Mouse (Mus musculus) forebrain, embryonic 12.5 days (tissue): ENCODE results near the gene Atrnl1. TPM values are rescaled to one million over a fixed set of nuclear protein-coding genes. Genes with fewer than 3 reads are reported as not detected.
"Not testable (repeated sequence)": the region's sequence is repeated elsewhere in the genome, so short reads cannot be mapped to it uniquely, and the experiment has no call there.

ENCODE experiments used
- ATAC-seq: fragments of 200-750 bp; cut with Nextera tagmentation; 2 replicates; pipeline ENCODE4 v1.8.0; 2017; ENCODE audit warnings: moderate TSS enrichment; ENCODE audit not compliant: low FRiP score
- H3K27ac ChIP-seq: fragments of 300-500 bp; sonication (generic); 2 replicates; pipeline ENCODE4 v1.5.1; 2016; ENCODE audit warnings: mild to moderate bottlenecking
- H3K27me3 ChIP-seq: fragments of 300-500 bp; sonication (generic); 2 replicates; pipeline ENCODE4 v1.6.1; 2016; ENCODE audit warnings: mild to moderate bottlenecking
- H3K36me3 ChIP-seq: fragments of 300-500 bp; sonication (generic); replicated peaks from 2 replicates; pipeline ENCODE4 v1.6.1; 2016; ENCODE audit warnings: mild to moderate bottlenecking
- H3K4me1 ChIP-seq: fragments of 300-500 bp; sonication (generic); 2 replicates; pipeline ENCODE4 v1.6.1; 2016
- H3K4me2 ChIP-seq: fragments of 300-500 bp; sonication (generic); 2 replicates; pipeline ENCODE4 v1.6.1; 2016; ENCODE audit warnings: mild to moderate bottlenecking, moderate library complexity
- H3K4me3 ChIP-seq: fragments of 300-500 bp; sonication (generic); replicated peaks from 2 replicates; pipeline ENCODE4 v1.5.1; 2016; ENCODE audit warnings: mild to moderate bottlenecking
- H3K9ac ChIP-seq: fragments of 300-500 bp; sonication (generic); 2 replicates; pipeline ENCODE4 v1.6.1; 2016; ENCODE audit warnings: mild to moderate bottlenecking
- H3K9me3 ChIP-seq: fragments of 300-500 bp; sonication (generic); 2 replicates; pipeline ENCODE4 v1.6.1; 2016
- WGBS: fragments of 180-500 bp; shearing (Covaris S2); methylation state at CpG from one replicate; pipeline ENCODE4 v1.1.7; 2016; 5-methylcytosine and 5-hydroxymethylcytosine counted together
- polyA plus RNA-seq: library from polyadenylated mRNA; unstranded; fragments of >200 nt; fragmentation: Nextera tagmentation; extraction: Ambion mirVana; gene quantifications from 2 replicates; pipeline ENCODE4 v1.2.1, GENCODE M21; 2016

Atrnl1 gene
- polyA plus RNA-seq, 1 experiment from 2014 or later: 7.8 TPM

DNA sequence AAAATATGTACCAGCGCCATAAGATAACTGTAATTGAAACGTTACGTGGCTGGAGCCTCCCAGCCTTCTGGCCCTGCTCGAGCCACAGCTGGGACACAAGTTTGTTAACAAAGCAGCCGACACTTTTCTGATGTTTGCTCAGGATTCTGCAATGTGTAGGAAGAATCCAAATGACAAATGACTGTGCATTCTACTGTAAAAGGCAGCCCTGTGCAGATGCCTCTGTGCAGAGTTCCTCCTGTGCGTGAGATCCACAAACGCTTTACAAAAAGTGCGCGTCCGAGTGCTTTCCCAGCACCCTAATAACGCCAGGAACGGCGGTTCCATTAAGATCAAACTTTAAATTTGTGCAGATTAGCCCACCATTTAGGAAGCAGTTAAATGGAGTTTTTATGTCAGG is 260.0 kb downstream of the Atrnl1 start:
- 35% methylated on average over 13 of the region's 13 CpGs for WGBS
- 0 out of 2 replicates have a peak, but pooled peaks cover 3% of the 10 kb centered on the region for H3K9me3 ChIP-seq
- no peaks in the 10 kb centered on the region for H3K27me3 ChIP-seq
- H3K36me3 ChIP-seq: no peaks in the 10 kb centered on the region
- peak overlapping the region; percentile 21; the same call in 1 of the 2 replicates for H3K27ac ChIP-seq
- peaks cover 22% of the 10 kb centered on the region for H3K4me1 ChIP-seq
- ATAC-seq: no peak
- peak overlapping the region; percentile 35 for H3K4me2 ChIP-seq
- no peak overlapping the region for H3K4me3 ChIP-seq
- no peak overlapping the region for H3K9ac ChIP-seq

DNA sequence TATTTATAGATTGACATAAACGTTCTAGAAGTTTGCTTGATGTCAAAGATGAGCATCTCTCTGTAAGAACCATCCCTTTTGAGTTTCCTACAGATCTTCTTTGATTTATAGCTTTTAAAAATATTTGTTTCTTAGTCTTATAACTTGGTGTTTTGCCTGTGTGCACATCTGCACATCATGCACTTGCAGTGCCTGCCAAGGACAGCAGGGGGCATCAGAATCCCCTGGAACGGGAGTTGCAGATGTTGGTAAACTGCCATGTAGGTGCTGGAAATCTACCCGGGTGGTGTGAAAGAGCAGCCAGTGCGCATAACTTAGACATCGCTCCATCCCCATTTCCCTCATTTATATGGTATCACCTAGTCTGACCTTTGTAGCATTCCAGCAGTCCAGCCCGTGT is 265.2 kb downstream of the Atrnl1 start:
- Histone ChIP-seq H3K27me3 (no peaks in the 10 kb centered on the region), H3K9me3 (0 out of 2 replicates have a peak, but pooled peaks cover 4% of the 10 kb centered on the region), H3K27ac (no peak overlapping the region), H3K36me3 (no peaks in the 10 kb centered on the region), H3K4me3 (no peak overlapping the region), H3K9ac (no peak overlapping the region), H3K4me2 (no peak overlapping the region), H3K4me1 (peaks cover 10% of the 10 kb centered on the region)
- no peak for ATAC-seq
- 90% methylated on average over 6 of the region's 6 CpGs for WGBS

DNA sequence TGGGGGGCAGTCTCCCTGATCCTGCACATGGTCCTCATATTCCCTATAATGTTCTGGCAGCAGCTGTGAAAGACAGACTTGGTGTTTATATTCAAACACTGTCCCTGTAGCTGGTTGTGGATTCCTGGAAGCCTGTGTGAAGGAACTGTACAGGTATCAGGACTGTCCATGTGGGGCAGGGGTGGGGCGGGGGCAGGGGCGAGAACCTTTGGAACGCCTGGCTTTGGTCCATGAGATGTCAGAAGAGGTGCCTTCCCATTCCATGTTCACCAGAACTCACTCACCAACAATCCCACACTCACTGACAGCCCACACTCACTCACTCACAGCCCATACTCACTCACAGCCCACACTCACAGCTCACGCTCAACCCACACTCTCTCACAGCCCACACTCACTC is 266.5 kb downstream of the Atrnl1 start:
- Histone ChIP-seq H3K4me3 (no peak overlapping the region), H3K4me1 (peaks cover 4% of the 10 kb centered on the region; the same call in 1 of the 2 replicates), H3K9ac (no peak overlapping the region), H3K9me3 (0 out of 2 replicates have a peak, but pooled peaks cover 4% of the 10 kb centered on the region), H3K4me2 (no peak overlapping the region), H3K27me3 (no peaks in the 10 kb centered on the region), H3K36me3 (no peaks in the 10 kb centered on the region), H3K27ac (no peak overlapping the region)
- ATAC-seq: no peak
- 98% methylated on average over 4 of the region's 4 CpGs for WGBS

DNA sequence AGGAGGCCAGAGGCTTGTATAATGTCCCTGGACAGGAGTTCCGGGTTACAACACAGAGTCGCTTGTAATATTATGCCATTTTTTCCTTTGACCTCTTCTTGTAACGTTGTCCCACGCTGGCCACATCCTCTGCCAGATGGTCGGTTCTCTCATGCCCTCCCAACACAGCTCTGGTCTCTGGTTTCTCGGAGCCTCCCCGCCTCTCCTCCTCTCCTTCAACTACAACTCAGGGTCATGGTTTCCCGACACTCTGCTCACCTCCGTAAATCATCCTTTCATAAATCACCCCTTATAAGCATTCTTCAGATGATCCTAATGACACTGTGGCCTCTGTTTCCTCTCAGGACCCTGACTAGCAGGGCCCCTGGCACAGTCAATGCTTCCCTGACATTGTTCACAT is 267.7 kb downstream of the Atrnl1 start:
- 0 out of 2 replicates have a peak, but pooled peaks cover 4% of the 10 kb centered on the region for H3K9me3 ChIP-seq
- 89% methylated on average over 9 of the region's 9 CpGs for WGBS
- no peak overlapping the region for H3K27ac ChIP-seq
- H3K4me3 ChIP-seq: no peak overlapping the region
- H3K27me3 ChIP-seq: no peaks in the 10 kb centered on the region
- no peak overlapping the region for H3K9ac ChIP-seq
- no peak for ATAC-seq
- no peak overlapping the region for H3K4me2 ChIP-seq
- H3K36me3 ChIP-seq: no peaks in the 10 kb centered on the region
- peaks cover 4% of the 10 kb centered on the region; the same call in 1 of the 2 replicates for H3K4me1 ChIP-seq

DNA sequence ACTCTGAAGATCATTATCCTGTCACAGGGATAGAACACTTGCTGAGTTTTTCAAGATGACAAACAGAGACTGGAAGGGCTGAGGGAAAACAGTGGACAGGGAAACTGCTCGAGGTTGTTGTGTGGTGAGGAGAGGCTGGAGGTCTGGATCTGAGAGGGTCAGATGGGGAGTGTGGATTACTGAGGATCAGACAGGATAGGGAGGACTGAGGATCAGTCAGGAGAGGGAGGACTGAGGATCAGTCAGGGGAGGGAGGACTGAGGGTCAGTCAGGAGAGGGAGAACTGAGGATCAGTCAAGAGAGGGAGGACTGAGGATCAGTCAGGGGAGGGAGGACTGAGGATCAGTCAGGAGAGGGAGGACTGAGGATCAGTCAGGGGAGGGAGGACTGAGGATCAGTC is 269.0 kb downstream of the Atrnl1 start:
- H3K4me1 ChIP-seq, H3K4me3 ChIP-seq, H3K27ac ChIP-seq, H3K9me3 ChIP-seq, H3K9ac ChIP-seq, H3K36me3 ChIP-seq, H3K27me3 ChIP-seq, H3K4me2 ChIP-seq, ATAC-seq: not testable (repeated sequence)
- WGBS: 87% methylated on average over 1 of the region's 1 CpGs

DNA sequence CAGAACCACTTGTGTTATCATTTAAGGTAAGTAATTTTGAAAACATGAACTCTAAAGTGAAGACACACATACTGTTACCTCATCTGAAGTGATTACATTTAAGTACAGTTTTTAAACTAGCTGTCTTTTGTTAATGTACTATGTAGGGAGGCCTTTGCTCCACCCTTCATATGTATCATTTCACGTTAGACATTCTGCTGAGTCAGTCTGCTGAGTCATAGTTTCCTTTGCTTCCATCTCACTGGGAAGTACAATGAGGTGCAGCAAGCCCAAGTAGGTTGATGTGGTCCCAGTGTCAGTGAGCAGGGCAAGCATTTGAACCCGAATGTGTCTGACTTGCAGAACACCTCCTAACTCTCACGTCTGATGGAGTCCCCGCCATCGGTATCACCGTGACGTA is 271.1 kb downstream of the Atrnl1 start:
- no peak overlapping the region for H3K9ac ChIP-seq
- H3K4me1 ChIP-seq: 0 out of 2 replicates have a peak, but pooled peaks cover 3% of the 10 kb centered on the region
- H3K4me3 ChIP-seq: no peak overlapping the region
- no peaks in the 10 kb centered on the region for H3K27me3 ChIP-seq
- ATAC-seq: no peak
- H3K4me2 ChIP-seq: no peak overlapping the region
- no peaks in the 10 kb centered on the region for H3K36me3 ChIP-seq
- 90% methylated on average over 7 of the region's 7 CpGs for WGBS
- H3K27ac ChIP-seq: no peak overlapping the region
- H3K9me3 ChIP-seq: no peaks in the 10 kb centered on the region

DNA sequence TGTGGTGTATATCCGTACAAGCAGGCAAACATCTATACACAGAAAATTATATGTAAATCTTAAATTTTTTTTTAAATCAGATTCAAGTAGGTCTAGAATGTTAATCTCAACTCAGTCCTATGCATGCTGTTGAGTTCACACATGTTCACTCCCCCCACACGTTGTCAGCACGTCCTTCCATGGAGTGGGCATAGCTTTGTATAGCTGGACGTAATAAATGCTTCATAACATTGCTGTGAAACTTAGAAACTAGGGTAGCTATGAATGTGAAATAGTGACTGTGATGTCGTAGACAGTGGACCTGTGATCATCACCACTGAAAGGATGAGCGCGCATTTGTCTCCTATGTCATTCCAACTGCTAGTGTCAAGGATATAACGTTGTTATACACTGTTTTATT is 278.0 kb downstream of the Atrnl1 start:
- no peaks in the 10 kb centered on the region for H3K9me3 ChIP-seq
- no peak overlapping the region for H3K4me3 ChIP-seq
- H3K27me3 ChIP-seq: no peaks in the 10 kb centered on the region
- H3K36me3 ChIP-seq: no peaks in the 10 kb centered on the region
- H3K4me1 ChIP-seq: peaks cover 24% of the 10 kb centered on the region
- H3K9ac ChIP-seq: no peak overlapping the region
- H3K4me2 ChIP-seq: no peak overlapping the region
- no peak overlapping the region for H3K27ac ChIP-seq
- no peak for ATAC-seq
- WGBS: 87% methylated on average over 8 of the region's 8 CpGs

DNA sequence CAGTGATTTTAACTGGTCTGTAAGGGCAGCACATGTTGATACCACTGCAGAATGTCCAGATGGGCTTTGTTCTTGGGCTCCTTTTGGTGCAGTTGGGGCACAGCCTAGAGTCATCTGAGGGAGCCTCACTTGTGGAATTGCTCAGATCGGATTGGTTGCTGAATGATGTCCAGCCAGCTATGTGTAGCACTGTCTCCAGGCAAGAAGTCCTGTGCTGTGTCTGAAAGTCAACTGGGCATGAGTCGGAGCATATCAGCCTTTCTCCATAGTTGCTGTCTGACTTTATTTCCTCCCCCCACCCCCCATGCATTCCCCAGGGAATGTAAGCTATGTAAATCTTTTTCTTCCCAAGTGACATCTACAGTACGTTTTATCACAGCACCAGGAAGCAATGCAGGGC is 278.9 kb downstream of the Atrnl1 start:
- Histone ChIP-seq H3K4me2 (no peak overlapping the region), H3K4me1 (peaks cover 24% of the 10 kb centered on the region), H3K4me3 (no peak overlapping the region), H3K27ac (no peak overlapping the region), H3K27me3 (no peaks in the 10 kb centered on the region), H3K36me3 (no peaks in the 10 kb centered on the region), H3K9ac (no peak overlapping the region), H3K9me3 (no peaks in the 10 kb centered on the region)
- ATAC-seq: no peak
- 68% methylated on average over 3 of the region's 3 CpGs for WGBS

DNA sequence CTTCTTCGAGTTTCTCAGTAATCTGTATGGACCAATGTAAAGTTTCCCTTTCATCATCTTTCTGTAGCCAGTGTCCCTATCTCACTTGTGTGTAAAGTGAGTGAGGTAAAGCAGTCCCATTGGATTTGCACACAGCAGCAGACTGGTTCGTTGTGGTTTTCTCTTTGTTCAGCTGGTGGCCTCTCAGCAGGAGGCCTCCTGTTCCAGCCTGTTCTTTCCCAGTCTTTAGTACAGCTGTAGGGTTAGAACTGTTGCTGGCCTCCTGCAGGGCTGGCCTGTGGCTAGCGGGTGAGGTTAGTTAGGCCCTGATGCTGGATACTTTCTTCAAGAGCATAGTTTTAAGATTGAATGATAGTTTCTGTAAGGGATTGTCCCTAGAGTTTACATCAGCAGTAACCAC is 280.1 kb downstream of the Atrnl1 start:
- Histone ChIP-seq H3K9me3 (no peaks in the 10 kb centered on the region), H3K4me3 (no peak overlapping the region), H3K4me2 (no peak overlapping the region), H3K9ac (no peak overlapping the region), H3K27ac (no peak overlapping the region), H3K36me3 (no peaks in the 10 kb centered on the region), H3K27me3 (no peaks in the 10 kb centered on the region), H3K4me1 (peaks cover 24% of the 10 kb centered on the region)
- 13% methylated on average over 3 of the region's 3 CpGs for WGBS
- ATAC-seq: no peak

DNA sequence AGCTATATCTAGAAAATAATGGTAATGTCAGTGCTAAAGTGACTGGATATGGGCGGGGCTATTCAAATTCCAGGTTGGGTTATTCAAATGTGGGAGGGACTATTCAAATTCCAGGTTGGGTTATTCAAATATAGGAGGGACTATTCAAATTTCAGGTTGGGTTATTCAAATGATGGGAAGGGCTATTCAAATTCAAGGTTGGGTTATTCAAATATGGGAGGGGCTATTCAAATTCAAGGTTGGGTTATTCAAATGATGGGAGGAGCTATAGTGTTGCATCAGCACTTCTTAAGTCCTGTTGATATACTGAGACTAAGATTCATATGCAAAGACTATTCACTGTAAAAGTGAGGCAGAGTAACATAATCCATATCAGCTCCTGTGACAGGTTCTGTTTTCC is 283.4 kb downstream of the Atrnl1 start:
- H3K27me3 ChIP-seq: no peaks in the 10 kb centered on the region
- WGBS: 50% methylated on average over 1 of the region's 1 CpGs
- H3K27ac ChIP-seq: no peak overlapping the region
- no peaks in the 10 kb centered on the region for H3K36me3 ChIP-seq
- no peak overlapping the region for H3K9ac ChIP-seq
- H3K9me3 ChIP-seq: no peaks in the 10 kb centered on the region
- H3K4me3 ChIP-seq: no peak overlapping the region
- peaks cover 12% of the 10 kb centered on the region for H3K4me1 ChIP-seq
- no peak for ATAC-seq
- no peak overlapping the region for H3K4me2 ChIP-seq

DNA sequence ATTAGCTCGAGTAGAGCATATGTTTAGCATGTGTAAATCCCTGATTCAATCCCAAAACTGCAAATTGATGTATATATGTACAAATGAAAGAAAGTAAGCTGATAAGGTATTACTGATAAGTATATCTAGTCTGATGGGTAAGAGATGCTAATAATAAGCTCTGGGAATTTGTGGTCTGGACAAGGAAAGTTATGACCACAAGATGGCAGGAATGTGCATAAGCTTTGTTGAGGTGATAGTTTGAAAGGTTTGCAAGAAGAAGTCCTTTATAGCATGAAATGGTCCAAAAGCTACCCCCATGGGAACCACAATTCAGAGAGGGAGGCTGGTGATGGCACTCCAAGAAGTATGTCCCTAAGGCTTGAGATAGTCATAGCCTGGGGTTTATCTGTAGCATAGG is 289.2 kb downstream of the Atrnl1 start:
- Histone ChIP-seq H3K4me2 (no peak overlapping the region), H3K4me1 (no peaks in the 10 kb centered on the region), H3K27ac (no peak overlapping the region), H3K4me3 (no peak overlapping the region), H3K9me3 (no peaks in the 10 kb centered on the region), H3K27me3 (no peaks in the 10 kb centered on the region), H3K36me3 (no peaks in the 10 kb centered on the region), H3K9ac (no peak overlapping the region)
- no peak for ATAC-seq
- 78% methylated on average over 1 of the region's 1 CpGs for WGBS

DNA sequence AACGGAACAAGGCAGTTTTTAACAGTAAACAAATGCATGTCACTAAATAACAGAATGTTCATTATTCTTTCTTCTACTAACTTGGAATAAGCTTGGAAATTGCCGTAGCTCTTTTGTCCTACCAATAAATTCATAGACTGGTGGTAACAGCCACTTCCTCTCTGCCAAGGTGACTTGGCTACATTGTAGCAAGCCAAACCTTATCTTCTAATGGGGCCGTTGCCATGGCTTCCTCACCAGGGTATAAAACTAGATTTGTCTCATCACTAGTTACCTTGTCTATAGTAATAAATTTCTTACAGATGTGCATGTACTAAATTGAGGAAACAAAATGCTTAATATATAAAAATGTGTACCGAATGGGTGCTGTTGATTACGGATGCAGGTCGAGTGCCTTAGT is 298.6 kb downstream of the Atrnl1 start:
- WGBS: 91% methylated on average over 6 of the region's 6 CpGs

DNA sequence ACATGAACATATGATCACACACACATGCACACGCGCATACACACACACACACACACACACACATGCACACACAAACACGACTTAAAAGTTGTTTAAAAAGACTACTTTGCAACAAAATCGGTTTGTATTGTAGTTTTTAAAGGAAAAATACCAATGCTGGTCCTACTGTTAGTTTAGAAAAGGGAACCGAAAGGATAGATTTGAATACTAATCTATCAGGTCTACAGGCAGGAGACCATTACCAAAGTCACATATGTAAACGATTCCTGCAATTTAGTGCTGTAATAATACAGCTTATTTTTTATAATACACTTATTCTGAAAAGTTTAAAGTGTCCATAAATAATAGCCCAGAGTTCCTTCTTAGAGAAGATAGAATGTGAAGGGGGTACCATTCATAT is 299.8 kb downstream of the Atrnl1 start:
- H3K4me1 ChIP-seq: peaks cover 5% of the 10 kb centered on the region; the same call in 1 of the 2 replicates
- no peaks in the 10 kb centered on the region for H3K9me3 ChIP-seq
- no peak overlapping the region for H3K9ac ChIP-seq
- H3K36me3 ChIP-seq: no peaks in the 10 kb centered on the region
- no peaks in the 10 kb centered on the region for H3K27me3 ChIP-seq
- H3K27ac ChIP-seq: no peak overlapping the region
- WGBS: 87% methylated on average over 6 of the region's 6 CpGs
- no peak overlapping the region for H3K4me2 ChIP-seq
- no peak for ATAC-seq
- H3K4me3 ChIP-seq: no peak overlapping the region

More for the DNA sequence above, 298.6 kb downstream of the Atrnl1 start:
- H3K4me2 ChIP-seq: no peak overlapping the region
- no peaks in the 10 kb centered on the region for H3K36me3 ChIP-seq
- H3K9ac ChIP-seq: no peak overlapping the region
- H3K4me3 ChIP-seq: no peak overlapping the region
- no peaks in the 10 kb centered on the region for H3K9me3 ChIP-seq
- peaks cover 5% of the 10 kb centered on the region; the same call in 1 of the 2 replicates for H3K4me1 ChIP-seq
- no peak overlapping the region for H3K27ac ChIP-seq
- ATAC-seq: no peak
- H3K27me3 ChIP-seq: no peaks in the 10 kb centered on the region
